Mouse (Mus musculus) E14TG2a.4 (cell line): Measurements from ENCODE around the gene Tgif2.

Experiments
- H3K27me3 ChIP-seq: 2 replicates; pipeline ENCODE4 v1.6.1; 2014; ENCODE audit warnings: low read length, control low read depth; ENCODE audit not compliant: insufficient read depth
- H3K36me3 ChIP-seq: 2 replicates; pipeline ENCODE4 v1.6.1; 2014; ENCODE audit warnings: low read length, control low read depth; ENCODE audit not compliant: insufficient read depth
- H3K4me1 ChIP-seq: replicated peaks from 2 replicates; pipeline ENCODE4 v1.6.1; 2014; ENCODE audit warnings: low read depth, low read length, control low read depth
- H3K4me3 ChIP-seq: replicated peaks from 2 replicates; pipeline ENCODE4 v1.5.1; 2014; ENCODE audit warnings: mild to moderate bottlenecking, low read length
- H3K9me3 ChIP-seq: 2 replicates; pipeline ENCODE4 v1.6.1; 2014; ENCODE audit warnings: low read length, control low read depth
- CTCF ChIP-seq: conservative IDR thresholded peaks from 2 replicates; pipeline ENCODE4 v1.5.1; 2014; ENCODE audit warnings: low read length
- NANOG ChIP-seq: IDR thresholded peaks from 2 replicates; pipeline ENCODE4 v1.6.1; 2014; ENCODE audit warnings: borderline replicate concordance, low read length, mixed read lengths
- POU5F1 ChIP-seq: IDR thresholded peaks from 2 replicates; pipeline ENCODE4 v1.6.1; 2014; ENCODE audit warnings: low read length, borderline replicate concordance

Tgif2 gene

GRCm38 (mm10) chr2:156888490-156888889, 48.7 kb downstream of the Tgif2 start:
- TF ChIP-seq CTCF, result no peak
- no peak for TF ChIP-seq POU5F1
- no peak for TF ChIP-seq NANOG
- Histone ChIP-seq H3K4me3 (no peak overlapping the region), H3K27me3 (no peaks in the 10 kb centered on the region; the same call in 1 of the 2 replicates), H3K36me3 (no peaks in the 10 kb centered on the region), H3K9me3 (no peaks in the 10 kb centered on the region), H3K4me1 (no peaks in the 10 kb centered on the region)

DNA sequence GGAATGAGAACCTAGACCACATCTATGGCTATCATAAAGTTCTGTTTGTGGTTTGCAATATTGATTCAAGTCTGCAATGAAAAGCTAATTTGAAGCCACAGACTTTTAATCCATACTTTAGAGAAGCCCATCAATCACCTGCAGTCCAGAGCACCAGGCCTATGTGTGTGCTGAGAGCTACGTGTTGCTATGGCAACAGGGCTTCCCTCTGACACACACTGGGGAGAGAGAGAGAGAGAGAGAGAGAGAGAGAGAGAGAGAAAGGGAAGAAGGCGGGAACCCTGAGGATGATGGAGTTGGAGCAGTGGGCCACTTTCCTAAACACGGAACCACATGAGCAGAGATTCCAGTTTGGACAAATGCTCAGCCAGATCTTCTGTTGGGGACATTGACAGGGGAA, 52.4 kb downstream of the Tgif2 start:
- Histone ChIP-seq H3K27me3 (no peaks in the 10 kb centered on the region; the same call in 1 of the 2 replicates), H3K9me3 (no peaks in the 10 kb centered on the region), H3K4me1 (no peaks in the 10 kb centered on the region; the same call in 1 of the 2 replicates), H3K4me3 (no peak overlapping the region), H3K36me3 (no peaks in the 10 kb centered on the region)
- TF ChIP-seq CTCF (no peak), NANOG (no peak), POU5F1 (no peak)

DNA sequence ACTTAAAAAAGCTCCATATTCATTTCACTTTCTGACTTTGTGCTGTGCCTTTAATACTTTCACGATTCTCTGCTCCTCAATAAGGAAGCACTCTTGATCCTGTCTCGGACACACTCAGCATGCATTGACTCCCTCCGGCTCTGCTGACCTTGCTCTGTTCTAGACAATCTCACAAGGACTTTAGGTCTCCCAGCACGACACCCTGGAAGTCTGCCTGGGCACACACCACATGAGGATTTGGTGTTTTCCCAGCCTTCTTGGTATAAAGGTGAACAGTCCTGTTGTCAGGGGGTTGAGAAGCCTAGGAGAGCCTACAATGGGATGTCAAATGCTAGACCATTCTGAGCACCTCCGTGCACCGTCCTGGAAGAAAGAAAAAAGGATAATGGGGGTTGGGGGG, 53.0 kb downstream of the Tgif2 start:
- H3K4me3 ChIP-seq, result no peak overlapping the region
- TF ChIP-seq CTCF, result no peak
- H3K36me3 ChIP-seq, result no peaks in the 10 kb centered on the region
- H3K27me3 ChIP-seq, result no peaks in the 10 kb centered on the region; the same call in 1 of the 2 replicates
- no peaks in the 10 kb centered on the region; the same call in 1 of the 2 replicates for H3K4me1 ChIP-seq
- no peaks in the 10 kb centered on the region for H3K9me3 ChIP-seq

DNA sequence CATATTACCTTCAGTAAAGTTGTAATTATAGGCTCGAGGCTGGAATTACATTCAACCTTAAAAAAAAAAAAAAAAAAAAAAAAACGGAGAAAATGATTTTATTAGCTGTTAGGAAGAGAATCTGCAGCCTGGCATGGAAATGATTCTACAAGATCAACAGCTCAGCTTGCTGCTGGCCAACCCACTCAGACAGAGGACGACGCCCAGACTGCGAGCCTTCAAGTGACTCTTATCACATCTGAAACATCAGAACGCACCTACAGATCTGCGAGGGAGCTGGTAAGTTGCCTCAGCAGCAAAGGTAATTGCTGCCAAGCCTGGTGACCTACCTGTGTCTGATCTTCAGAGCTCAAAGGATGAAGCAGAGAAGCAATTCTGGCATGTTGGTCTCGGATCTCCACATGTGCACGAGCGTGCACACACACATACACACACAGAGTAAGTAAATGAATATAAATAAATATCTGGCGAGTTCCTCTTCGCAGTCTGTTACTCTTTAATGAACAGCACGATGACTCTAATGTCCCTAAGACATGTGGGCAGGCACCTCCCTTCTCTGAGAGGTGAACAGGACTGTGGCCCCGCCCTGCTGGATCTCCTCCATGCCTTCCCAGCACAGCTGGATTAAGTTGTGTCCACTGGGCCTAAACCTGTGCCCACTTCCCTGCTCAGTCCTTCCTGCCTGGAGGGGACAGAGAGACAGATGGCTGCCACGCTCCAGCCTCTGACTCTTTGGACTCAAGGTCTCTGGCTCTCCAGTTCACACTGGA, 54.9 kb downstream of the Tgif2 start:
- H3K9me3 ChIP-seq, result no peaks in the 10 kb centered on the region
- no peaks in the 10 kb centered on the region; the same call in 1 of the 2 replicates for H3K4me1 ChIP-seq
- no peak for TF ChIP-seq POU5F1
- TF ChIP-seq CTCF, result no peak
- no peak for TF ChIP-seq NANOG
- H3K4me3 ChIP-seq, result no peak overlapping the region
- H3K36me3 ChIP-seq, result no peaks in the 10 kb centered on the region
- H3K27me3 ChIP-seq, result no peaks in the 10 kb centered on the region

DNA sequence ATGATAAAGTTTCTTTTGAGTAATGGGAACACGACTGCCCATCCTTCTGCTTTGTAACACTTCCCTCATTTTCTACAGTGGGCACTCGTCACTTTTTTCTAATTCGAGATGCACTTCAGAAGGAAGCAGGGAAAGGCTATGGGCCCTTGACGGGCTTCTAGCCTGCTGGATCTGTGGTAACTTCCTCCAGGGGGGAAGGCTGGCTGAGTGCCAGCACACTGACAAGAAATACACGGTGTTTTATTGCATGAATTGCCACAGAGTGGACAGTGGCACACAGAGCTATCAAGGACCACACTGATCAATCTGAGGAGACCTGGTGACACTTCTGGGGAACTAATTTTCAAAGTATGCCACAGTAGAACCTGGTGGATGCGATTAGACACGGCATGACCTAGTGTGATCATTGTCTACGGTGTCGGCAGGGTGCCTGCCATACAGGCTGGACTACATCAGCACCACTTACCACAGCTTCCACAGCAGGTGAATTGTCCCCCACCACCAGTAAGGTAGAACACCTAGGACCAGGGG, 56.6 kb downstream of the Tgif2 start:
- TF ChIP-seq CTCF (no peak), POU5F1 (no peak), NANOG (no peak)
- Histone ChIP-seq H3K4me1 (no peaks in the 10 kb centered on the region; the same call in 1 of the 2 replicates), H3K4me3 (no peak overlapping the region), H3K36me3 (no peaks in the 10 kb centered on the region), H3K9me3 (no peaks in the 10 kb centered on the region), H3K27me3 (no peaks in the 10 kb centered on the region)

- H3K9me3 ChIP-seq, result no peaks in the 10 kb centered on the region
- TF ChIP-seq NANOG (no peak), CTCF (no peak), POU5F1 (no peak)
- no peak overlapping the region for H3K4me3 ChIP-seq
- no peaks in the 10 kb centered on the region for H3K36me3 ChIP-seq
- no peaks in the 10 kb centered on the region for H3K27me3 ChIP-seq
- no peaks in the 10 kb centered on the region; the same call in 1 of the 2 replicates for H3K4me1 ChIP-seq
Observed at GRCm38 (mm10) chr2:156897034-156897433, 57.2 kb downstream of the Tgif2 start.

DNA sequence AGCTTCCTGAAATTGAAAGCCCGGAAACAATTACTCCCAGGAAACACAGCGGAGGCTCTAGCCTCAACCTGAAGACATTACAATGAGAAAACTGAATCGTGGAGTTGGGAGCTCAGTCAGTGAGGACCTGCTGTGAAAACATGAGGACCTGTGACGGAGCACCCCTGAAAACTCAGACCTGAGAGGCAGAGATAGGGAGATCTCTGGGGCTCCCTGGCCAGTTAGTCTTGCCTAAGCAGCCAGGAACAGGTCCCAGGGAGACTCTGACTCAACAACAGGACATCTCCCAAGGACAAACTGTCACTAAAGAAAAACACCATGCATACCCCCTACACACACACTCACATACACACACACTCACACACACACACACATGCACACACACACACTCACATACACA, 58.6 kb downstream of the Tgif2 start:
- Histone ChIP-seq H3K36me3 (no peaks in the 10 kb centered on the region), H3K4me1 (no peaks in the 10 kb centered on the region; the same call in 1 of the 2 replicates)
- TF ChIP-seq NANOG (no peak), POU5F1 (no peak), CTCF (no peak)

DNA sequence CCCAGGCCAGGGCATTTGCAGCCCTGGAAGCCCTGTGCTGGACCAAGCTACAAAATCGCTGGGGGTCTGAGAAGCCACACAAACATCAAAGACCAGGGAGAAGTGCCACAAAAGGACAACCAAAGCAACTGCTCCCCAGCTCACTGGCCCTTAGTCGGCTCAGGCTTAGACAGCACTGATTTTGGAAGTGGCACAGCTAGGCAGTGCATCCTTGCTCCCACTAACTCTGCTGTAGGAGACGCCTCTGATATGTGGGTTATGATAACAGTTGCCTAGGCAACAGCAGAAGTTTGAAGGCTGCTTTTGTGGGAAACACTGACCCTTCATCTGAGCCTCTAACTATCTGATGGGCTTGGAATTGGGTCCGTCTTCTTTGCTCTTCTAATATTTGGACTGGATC, 59.4 kb downstream of the Tgif2 start:
- no peaks in the 10 kb centered on the region; the same call in 1 of the 2 replicates for H3K4me1 ChIP-seq
- TF ChIP-seq CTCF (no peak), POU5F1 (no peak)
- no peaks in the 10 kb centered on the region for H3K27me3 ChIP-seq
- no peaks in the 10 kb centered on the region for H3K9me3 ChIP-seq
- H3K4me3 ChIP-seq, result no peak overlapping the region
- no peaks in the 10 kb centered on the region for H3K36me3 ChIP-seq

More for the DNA sequence above, 58.6 kb downstream of the Tgif2 start:
- H3K27me3 ChIP-seq, result no peaks in the 10 kb centered on the region
- H3K4me3 ChIP-seq, result no peak overlapping the region
- no peaks in the 10 kb centered on the region for H3K9me3 ChIP-seq

- no peak overlapping the region for H3K4me3 ChIP-seq
- H3K4me1 ChIP-seq, result no peaks in the 10 kb centered on the region
- H3K9me3 ChIP-seq, result no peaks in the 10 kb centered on the region
- no peaks in the 10 kb centered on the region for H3K27me3 ChIP-seq
- no peaks in the 10 kb centered on the region for H3K36me3 ChIP-seq
- TF ChIP-seq POU5F1, result no peak
- TF ChIP-seq CTCF, result no peak
- TF ChIP-seq NANOG, result no peak
Observed at GRCm38 (mm10) chr2:156901344-156901743, 61.5 kb downstream of the Tgif2 start.
